Mouse (Mus musculus) midbrain, postnatal 0 days (tissue): Measurements from ENCODE around the gene Mgat5b. TPM values are rescaled to one million over a fixed set of nuclear protein-coding genes. Genes with fewer than 3 reads are reported as not detected.

ENCODE experiments used
- ATAC-seq: fragments of 200-750 bp; cut with Nextera tagmentation; 2 replicates; pipeline ENCODE4 v1.8.0; 2017; ENCODE audit warnings: moderate number of reproducible peaks, mild to moderate bottlenecking, moderate TSS enrichment, moderate library complexity; ENCODE audit not compliant: low FRiP score
- DNase-seq: peaks from one replicate; pipeline ENCODE4 v3.0.0-alpha.2; 2015; ENCODE audit warnings: low spot score
- H3K27ac ChIP-seq: fragments of 300-500 bp; sonication (generic); 2 replicates; pipeline ENCODE4 v1.5.1; 2014; ENCODE audit warnings: low read depth, mild to moderate bottlenecking, low read length, mixed read lengths
- H3K27me3 ChIP-seq: fragments of 300-500 bp; sonication (generic); 2 replicates; pipeline ENCODE4 v1.6.1; 2014; ENCODE audit warnings: low read length, control low read depth, mixed read lengths; ENCODE audit not compliant: insufficient read depth
- H3K36me3 ChIP-seq: fragments of 300-500 bp; sonication (generic); 2 replicates; pipeline ENCODE4 v1.6.1; 2014; ENCODE audit warnings: low read length, control low read depth, mixed read lengths; ENCODE audit not compliant: insufficient read depth
- H3K4me1 ChIP-seq: fragments of 300-500 bp; sonication (generic); 2 replicates; pipeline ENCODE4 v1.6.1; 2014; ENCODE audit warnings: mild to moderate bottlenecking, control low read depth, antibody characterized with exemption, low read length, mixed read lengths; ENCODE audit not compliant: insufficient read depth
- H3K4me2 ChIP-seq: fragments of 300-500 bp; sonication (generic); 2 replicates; pipeline ENCODE4 v1.6.1; 2014; ENCODE audit warnings: low read depth, mild to moderate bottlenecking, low read length, mixed read lengths; ENCODE audit not compliant: poor library complexity, severe bottlenecking
- H3K4me3 ChIP-seq: fragments of 300-500 bp; sonication (generic); 2 replicates; pipeline ENCODE4 v1.5.1; 2014; ENCODE audit warnings: low read depth, mild to moderate bottlenecking, low read length, moderate library complexity
- H3K9ac ChIP-seq: fragments of 300-500 bp; sonication (generic); replicated peaks from 2 replicates; pipeline ENCODE4 v1.6.1; 2014; ENCODE audit warnings: mild to moderate bottlenecking, low read length, moderate library complexity, mixed read lengths; ENCODE audit not compliant: poor library complexity, severe bottlenecking
- H3K9me3 ChIP-seq: fragments of 300-500 bp; sonication (generic); 2 replicates; pipeline ENCODE4 v1.6.1; 2016; ENCODE audit warnings: low read length, control low read depth
- CTCF ChIP-seq: IDR thresholded peaks from 2 replicates; pipeline ENCODE4 v1.5.1; 2016; ENCODE audit warnings: antibody characterized with exemption, mild to moderate bottlenecking
- WGBS: fragments of 180-500 bp; shearing (Covaris S2); extraction: QIAGEN DNeasy Blood & Tissue Kit; methylation state at CpG from one replicate; pipeline ENCODE4 v1.1.7; 2014; 5-methylcytosine and 5-hydroxymethylcytosine counted together
- polyA plus RNA-seq: library from polyadenylated mRNA; unstranded; fragments of >200 nt; fragmentation: Nextera tagmentation; extraction: Ambion mirVana; gene quantifications from 2 replicates; pipeline ENCODE4 v1.2.1, GENCODE M21; 2015
- total RNA-seq: library from RNA; depleted of rRNA; stranded (reverse); fragments of >200 nt; gene quantifications from 2 replicates; pipeline ENCODE4 v1.2.3, GENCODE M21; 2014; rRNA removed

Gene Mgat5b
- total and polyA plus RNA-seq, 2 experiments from 2014 or later = 23.7 to 133 TPM

- H3K4me1 ChIP-seq = 0 out of 2 replicates have a peak, but pooled peaks cover 11% of the 10 kb centered on the region
- no peak overlapping the region for H3K9ac ChIP-seq
- H3K27me3 ChIP-seq = no peaks in the 10 kb centered on the region
- no peak for TF ChIP-seq CTCF
- peak overlapping the region; percentile 70 for H3K27ac ChIP-seq
- no peak for ATAC-seq
- H3K4me3 ChIP-seq = no peak overlapping the region
- H3K4me2 ChIP-seq = no peak overlapping the region
- DNase-seq = peak; percentile 53
- WGBS = 22% methylated on average over 4 of the region's 4 CpGs
- H3K9me3 ChIP-seq = no peaks in the 10 kb centered on the region
- H3K36me3 ChIP-seq = no peaks in the 10 kb centered on the region
These were observed 112.6 kb downstream of the Mgat5b start for GRCm38 (mm10) chr11:117031249-117031648.

DNA sequence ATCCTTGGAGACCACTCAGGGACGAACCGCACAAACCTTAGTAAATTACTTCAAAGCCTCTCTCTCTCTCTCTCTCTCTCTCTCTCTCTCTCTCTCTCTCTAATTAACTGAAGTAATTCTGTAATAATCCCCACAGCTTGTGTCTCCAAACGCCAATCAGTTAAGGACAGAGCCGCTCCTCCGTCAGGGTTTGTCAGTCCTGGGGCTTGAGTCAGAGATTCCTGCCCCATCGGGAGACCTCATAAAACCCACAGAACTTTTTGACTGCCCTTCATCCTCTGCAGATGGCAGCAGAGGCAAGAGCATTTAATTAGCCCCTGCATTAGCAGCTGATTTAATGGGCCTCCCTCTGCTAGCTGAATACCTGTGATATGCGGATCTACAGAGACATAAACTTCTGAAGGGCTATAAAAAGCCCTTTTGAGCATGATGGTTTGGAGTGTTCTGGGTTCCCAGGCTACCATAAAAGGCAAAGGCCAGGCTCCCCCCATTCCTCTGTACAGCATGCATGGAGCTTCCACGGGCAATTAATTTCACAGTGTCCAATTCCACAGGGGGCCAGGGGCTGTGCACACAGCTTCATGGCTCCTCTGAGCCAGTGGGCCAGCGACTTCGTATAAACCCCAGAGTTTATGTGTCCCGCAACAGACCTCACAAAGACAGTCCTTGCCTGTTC, 117.1 kb downstream of the Mgat5b start:
- H3K9me3 ChIP-seq = no peaks in the 10 kb centered on the region
- DNase-seq = peak; percentile 15
- no peak for ATAC-seq
- H3K9ac ChIP-seq = no peak overlapping the region
- H3K4me2 ChIP-seq = no peak overlapping the region
- WGBS = 31% methylated on average over 11 of the region's 11 CpGs
- no peaks in the 10 kb centered on the region for H3K36me3 ChIP-seq
- H3K27me3 ChIP-seq = no peaks in the 10 kb centered on the region
- TF ChIP-seq CTCF = peak; percentile 29; the same call in 1 of the 2 replicates
- no peak overlapping the region for H3K4me3 ChIP-seq
- no peak overlapping the region for H3K27ac ChIP-seq
- H3K4me1 ChIP-seq = peaks cover 2% of the 10 kb centered on the region; the same call in 1 of the 2 replicates

Other genes with a start within 250 kb of the Mgat5b start
- gene St6galnac1, start 143.4 kb upstream of the Mgat5b start, total RNA-seq = not detected in 2 replicates
- not detected in 2 replicates for gene St6galnac1, start 143.4 kb upstream of the Mgat5b start, polyA plus RNA-seq
- 23.3 and 39.1 TPM in 2 replicates for gene Mxra7, start 90.8 kb upstream of the Mgat5b start, total RNA-seq
- 29.3 and 32.1 TPM in 2 replicates for gene Mxra7, start 90.8 kb upstream of the Mgat5b start, polyA plus RNA-seq
- 28.9 and 32.2 TPM in 2 replicates for gene Mettl23, start 75.6 kb upstream of the Mgat5b start, total RNA-seq
- gene Mettl23, start 75.6 kb upstream of the Mgat5b start, polyA plus RNA-seq = 47.4 and 48.4 TPM in 2 replicates
- gene Jmjd6, start 75.4 kb upstream of the Mgat5b start, total RNA-seq = 38.1 and 43.6 TPM in 2 replicates
- 48.8 and 49.8 TPM in 2 replicates for gene Jmjd6, start 75.4 kb upstream of the Mgat5b start, polyA plus RNA-seq
- 36.0 and 57.0 TPM in 2 replicates for gene Mfsd11, start 66.4 kb upstream of the Mgat5b start, total RNA-seq
- 54.8 and 64.1 TPM in 2 replicates for gene Mfsd11, start 66.4 kb upstream of the Mgat5b start, polyA plus RNA-seq
- gene Srsf2, start 65.8 kb upstream of the Mgat5b start, total RNA-seq = 196 and 259 TPM in 2 replicates
- gene Srsf2, start 65.8 kb upstream of the Mgat5b start, polyA plus RNA-seq = 460 and 484 TPM in 2 replicates
- 63.5 and 71.1 TPM in 2 replicates for gene Sec14l1, start 196.3 kb downstream of the Mgat5b start, total RNA-seq
- gene Sec14l1, start 196.3 kb downstream of the Mgat5b start, polyA plus RNA-seq = 48.0 and 49.2 TPM in 2 replicates